9 mouse cellular contexts compared by ENCODE assay signal in genomic region chr4:133037293-133037692, GRCm38 (mm10). TPM values are rescaled to one million over a fixed set of nuclear protein-coding genes. Genes with fewer than 3 reads are reported as not detected.
DNase-seq lines count a peak whose midpoint lies in the region; ATAC-seq lines count a peak whose summit lies in the region.
"Had no signal": no experiment of that assay in that cellular context is flagged by ENCODE, and none has a peak within 500 bp of the region (broad histone marks: within the 10 kb centered on the region; RNA-seq: fewer than 3 reads in every experiment).

No protein-coding gene starts in this region.

- H3K9me3 ChIP-seq in hindbrain, embryonic 10.5 days = no peaks in the 10 kb centered on the region
- no peaks in the 10 kb centered on the region for H3K9me3 ChIP-seq in hindbrain, embryonic 11.5 days (ENCODE audit: control insufficient read depth, low read length)
- no peaks in the 10 kb centered on the region for H3K9me3 ChIP-seq in neural tube, embryonic 12.5 days
- H3K9me3 ChIP-seq in neural tube, embryonic 15.5 days (replicated peaks) = no peaks in the 10 kb centered on the region
- H3K9me3 ChIP-seq in hindbrain, embryonic 13.5 days = no peaks in the 10 kb centered on the region
- no peaks in the 10 kb centered on the region for H3K9me3 ChIP-seq in stomach, embryonic 16.5 days (replicated peaks; ENCODE audit: control insufficient read depth, low read length)
- H3K9me3 ChIP-seq: liver, embryonic 13.5 days had no signal

- no peak overlapping the region for H3K9ac ChIP-seq in hindbrain, embryonic 11.5 days (ENCODE audit: low read depth, low read length)
- no peak overlapping the region for H3K9ac ChIP-seq in neural tube, embryonic 12.5 days
- no peak overlapping the region for H3K9ac ChIP-seq in neural tube, embryonic 15.5 days (replicated peaks)
- 0 out of 2 replicates have a peak overlapping the region, but pooled peaks have one; percentile 46 for H3K9ac ChIP-seq in hindbrain, embryonic 13.5 days
- H3K9ac ChIP-seq in stomach, embryonic 16.5 days (ENCODE audit: low read length) = peak overlapping the region; percentile 34; the same call in 1 of the 2 replicates
- H3K9ac ChIP-seq: liver, embryonic 13.5 days had no signal

- H3K27me3 ChIP-seq in hindbrain, embryonic 10.5 days (ENCODE audit: insufficient read depth, poor library complexity, severe bottlenecking) = peaks cover 68% of the 10 kb centered on the region
- H3K27me3 ChIP-seq in hindbrain, embryonic 11.5 days (ENCODE audit: control insufficient read depth, insufficient read depth, low read length) = peaks cover 25% of the 10 kb centered on the region
- H3K27me3 ChIP-seq in neural tube, embryonic 12.5 days (replicated peaks) = peaks cover 47% of the 10 kb centered on the region
- no peaks in the 10 kb centered on the region for H3K27me3 ChIP-seq in neural tube, embryonic 15.5 days (replicated peaks)
- peaks cover 23% of the 10 kb centered on the region; the same call in 1 of the 2 replicates for H3K27me3 ChIP-seq in hindbrain, embryonic 13.5 days
- H3K27me3 ChIP-seq in stomach, embryonic 16.5 days (ENCODE audit: control insufficient read depth, insufficient read depth, low read length) = no peaks in the 10 kb centered on the region

- 28% methylated on average over 9 of the region's 9 CpGs for WGBS in hindbrain, embryonic 10.5 days
- WGBS in hindbrain, embryonic 11.5 days = 36% methylated on average over 9 of the region's 9 CpGs
- 36% methylated on average over 9 of the region's 9 CpGs for WGBS in neural tube, embryonic 12.5 days
- WGBS in neural tube, embryonic 15.5 days = 28% methylated on average over 9 of the region's 9 CpGs
- 28% methylated on average over 9 of the region's 9 CpGs for WGBS in hindbrain, embryonic 13.5 days
- WGBS in stomach, embryonic 16.5 days = 44% methylated on average over 9 of the region's 9 CpGs

- ATAC-seq in hindbrain, embryonic 11.5 days (ENCODE audit: low FRiP score) = no peak
- no peak for ATAC-seq in neural tube, embryonic 12.5 days (ENCODE audit: low FRiP score, low read depth)
- no peak for ATAC-seq in neural tube, embryonic 15.5 days (ENCODE audit: low FRiP score)
- ATAC-seq in hindbrain, embryonic 13.5 days (ENCODE audit: low FRiP score) = no peak
- no peak for ATAC-seq in stomach, embryonic 16.5 days (ENCODE audit: insufficient read depth, low FRiP score)

- no peak for DNase-seq in hindbrain, embryonic 10.5 days (ENCODE audit: low spot score)
- DNase-seq in hindbrain, embryonic 11.5 days (ENCODE audit: low spot score) = no peak
- DNase-seq in embryo, embryonic 10 days (ENCODE audit: low spot score) = no peak
- DNase-seq: liver, embryonic 13.5 days; right cerebral cortex, adult 18-20 months had no signal

- no peak overlapping the region for H3K27ac ChIP-seq in hindbrain, embryonic 10.5 days
- no peak overlapping the region for H3K27ac ChIP-seq in hindbrain, embryonic 11.5 days (ENCODE audit: low read depth, low read length)
- H3K27ac ChIP-seq in neural tube, embryonic 12.5 days = no peak overlapping the region
- H3K27ac ChIP-seq in neural tube, embryonic 15.5 days (replicated peaks) = no peak overlapping the region
- no peak overlapping the region for H3K27ac ChIP-seq in hindbrain, embryonic 13.5 days
- H3K27ac ChIP-seq in stomach, embryonic 16.5 days (ENCODE audit: low read length) = no peak overlapping the region
- H3K27ac ChIP-seq: liver, embryonic 13.5 days had no signal

- H3K4me3 ChIP-seq in hindbrain, embryonic 10.5 days = 0 out of 2 replicates have a peak overlapping the region, but pooled peaks have one; percentile 11
- H3K4me3 ChIP-seq in hindbrain, embryonic 11.5 days (ENCODE audit: low read depth, low read length) = no peak overlapping the region
- H3K4me3 ChIP-seq in neural tube, embryonic 12.5 days = no peak overlapping the region
- H3K4me3 ChIP-seq in neural tube, embryonic 15.5 days (replicated peaks) = no peak overlapping the region
- H3K4me3 ChIP-seq in hindbrain, embryonic 13.5 days = no peak overlapping the region
- no peak overlapping the region for H3K4me3 ChIP-seq in stomach, embryonic 16.5 days (replicated peaks; ENCODE audit: low read length)

- peaks cover 77% of the 10 kb centered on the region for H3K4me1 ChIP-seq in hindbrain, embryonic 10.5 days (replicated peaks)
- H3K4me1 ChIP-seq in hindbrain, embryonic 11.5 days (replicated peaks; ENCODE audit: control insufficient read depth, insufficient read depth, low read length) = peaks cover 27% of the 10 kb centered on the region
- H3K4me1 ChIP-seq in neural tube, embryonic 12.5 days = peaks cover 57% of the 10 kb centered on the region
- peaks cover 73% of the 10 kb centered on the region for H3K4me1 ChIP-seq in neural tube, embryonic 15.5 days
- H3K4me1 ChIP-seq in hindbrain, embryonic 13.5 days (replicated peaks) = peaks cover 67% of the 10 kb centered on the region
- H3K4me1 ChIP-seq in stomach, embryonic 16.5 days (ENCODE audit: control insufficient read depth, insufficient read depth, low read length) = peaks cover 36% of the 10 kb centered on the region

- H3K36me3 ChIP-seq in hindbrain, embryonic 10.5 days = 0 out of 2 replicates have a peak, but pooled peaks cover 8% of the 10 kb centered on the region
- H3K36me3 ChIP-seq in hindbrain, embryonic 11.5 days (ENCODE audit: control insufficient read depth, insufficient read depth, low read length) = no peaks in the 10 kb centered on the region
- H3K36me3 ChIP-seq in neural tube, embryonic 12.5 days = no peaks in the 10 kb centered on the region
- no peaks in the 10 kb centered on the region for H3K36me3 ChIP-seq in neural tube, embryonic 15.5 days
- H3K36me3 ChIP-seq in hindbrain, embryonic 13.5 days = no peaks in the 10 kb centered on the region
- H3K36me3 ChIP-seq in stomach, embryonic 16.5 days (ENCODE audit: control insufficient read depth, insufficient read depth, low read length) = no peaks in the 10 kb centered on the region
- H3K36me3 ChIP-seq: liver, embryonic 13.5 days had no signal

- H3K4me2 ChIP-seq in hindbrain, embryonic 11.5 days (replicated peaks; ENCODE audit: low read depth, low read length) = no peak overlapping the region
- H3K4me2 ChIP-seq in neural tube, embryonic 12.5 days (replicated peaks) = peak overlapping the region; percentile 100; the same call in 1 of the 2 replicates
- H3K4me2 ChIP-seq in neural tube, embryonic 15.5 days = no peak overlapping the region
- peak overlapping the region; percentile 100 for H3K4me2 ChIP-seq in hindbrain, embryonic 13.5 days
- H3K4me2 ChIP-seq in stomach, embryonic 16.5 days (ENCODE audit: low read depth, low read length) = 0 out of 2 replicates have a peak overlapping the region, but pooled peaks have one; percentile 99

RNA-seq across cellular contexts. Expression of gene Ahdc1, which starts 26.2 kb away (rescaled TPM):
- polyA plus RNA-seq in hindbrain, embryonic 10.5 days (2016; fragmentation: Nextera tagmentation; extraction: Ambion mirVana) = 9.0 and 9.7 TPM in 2 replicates
- 6.8 and 9.0 TPM in 2 replicates for polyA plus RNA-seq in hindbrain, embryonic 11.5 days (2014; fragmentation: Nextera tagmentation; extraction: Ambion mirVana)
- 10.5 TPM in 2 replicates for polyA plus RNA-seq in neural tube, embryonic 12.5 days (2016; fragmentation: Nextera tagmentation; extraction: Ambion mirVana)
- polyA plus RNA-seq in neural tube, embryonic 15.5 days (2015; fragmentation: Nextera tagmentation; extraction: Ambion mirVana) = 11.0 TPM in 2 replicates
- polyA plus RNA-seq in hindbrain, embryonic 13.5 days (2015; fragmentation: Nextera tagmentation; extraction: Ambion mirVana) = 11.0 and 12.5 TPM in 2 replicates
- polyA plus RNA-seq in stomach, embryonic 16.5 days (2015; fragmentation: Nextera tagmentation; extraction: Ambion mirVana) = 4.9 and 7.1 TPM in 2 replicates

Comparison
In these comparisons a context has a peak if more than half of its experiments do, and no peak if none do; other contexts are left out.
1. H3K4me2 ChIP-seq: peak in neural tube, embryonic 12.5 days (single experiment), hindbrain, embryonic 13.5 days (single experiment) and stomach, embryonic 16.5 days (single experiment); none in hindbrain, embryonic 11.5 days (single experiment) and neural tube, embryonic 15.5 days (single experiment).
2. H3K9ac ChIP-seq: peak in hindbrain, embryonic 13.5 days (single experiment) and stomach, embryonic 16.5 days (single experiment); none in hindbrain, embryonic 11.5 days (single experiment), neural tube, embryonic 12.5 days (single experiment) and neural tube, embryonic 15.5 days (single experiment).